ENCODE assay signal across 8 mouse cellular contexts in the genomic region with DNA sequence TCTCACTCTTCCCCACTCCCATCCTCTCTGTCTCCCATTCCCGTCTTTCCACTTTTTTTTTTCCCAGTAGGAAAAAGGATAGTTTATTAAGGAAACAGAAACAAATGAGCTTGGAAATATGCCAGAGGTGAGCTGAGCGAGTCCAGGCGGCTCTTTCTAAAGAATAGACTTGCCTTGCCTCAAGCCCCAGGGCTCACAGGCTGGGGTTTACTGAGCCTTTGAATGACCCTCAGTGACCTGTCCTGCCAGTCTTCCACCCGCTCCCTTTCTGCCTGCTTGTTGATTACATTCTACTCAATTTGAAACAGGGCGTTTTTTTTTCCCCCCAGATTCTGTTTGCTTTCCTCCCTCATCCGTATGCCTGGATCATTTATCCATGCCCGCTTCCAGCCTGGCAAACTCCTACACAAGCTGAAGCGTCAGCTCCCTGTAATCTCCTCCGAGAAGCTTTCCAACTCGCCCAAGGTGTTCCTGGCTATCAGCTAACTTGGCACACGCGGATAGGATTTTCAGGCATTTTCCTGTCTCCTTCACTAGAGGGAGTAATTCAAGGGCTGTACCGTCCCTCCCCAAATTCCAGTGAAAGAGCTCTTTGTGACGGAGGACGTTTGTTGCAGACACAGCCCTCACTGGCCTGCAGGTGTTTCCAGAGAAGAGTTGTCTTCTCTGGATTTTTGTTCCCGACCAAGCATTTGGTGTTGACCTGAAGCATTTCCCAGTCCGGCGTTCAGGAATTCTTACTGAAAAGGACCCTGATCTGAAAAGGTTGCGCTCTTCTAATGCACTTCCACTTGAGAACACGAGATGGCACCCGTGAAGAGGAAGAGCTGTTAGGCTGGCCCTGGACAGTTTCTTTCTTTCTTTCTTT. TPM values are rescaled to one million over a fixed set of nuclear protein-coding genes. Genes with fewer than 3 reads are reported as not detected.
DNase-seq lines count a peak whose midpoint lies in the region; ATAC-seq and TF ChIP-seq lines count a peak whose summit lies in the region.

No protein-coding gene starts in this region.

- peak; percentile 47 for TF ChIP-seq CTCF in heart, postnatal 0 days (IDR thresholded peaks at IDR 0.05; ENCODE audit: low read depth)
- peak; percentile 63 for TF ChIP-seq CTCF in liver, embryonic 14.5 days (IDR thresholded peaks at IDR 0.05; ENCODE audit: low read depth)

- H3K27me3 ChIP-seq in forebrain, embryonic 12.5 days, result no peaks in the 10 kb centered on the region
- no peaks in the 10 kb centered on the region for H3K27me3 ChIP-seq in heart, postnatal 0 days (ENCODE audit: control insufficient read depth, insufficient read depth, low read length)
- peaks cover 9% of the 10 kb centered on the region for H3K27me3 ChIP-seq in liver, embryonic 14.5 days (ENCODE audit: control insufficient read depth, insufficient read depth, low read length)
- no peaks in the 10 kb centered on the region for H3K27me3 ChIP-seq in neural tube, embryonic 14.5 days (ENCODE audit: control insufficient read depth, insufficient read depth, low read length)

- peak; percentile 94 for ATAC-seq in cerebellum, adult (ENCODE audit: insufficient number of reproducible peaks, low FRiP score, low TSS enrichment)
- peak; percentile 78; the same call in 1 of the 2 replicates for ATAC-seq in forebrain, embryonic 12.5 days (ENCODE audit: low FRiP score)
- peak; percentile 51; the same call in 1 of the 2 replicates for ATAC-seq in heart, postnatal 0 days (ENCODE audit: insufficient read depth, low read depth)
- peak; percentile 66; the same call in 1 of the 2 replicates for ATAC-seq in liver, embryonic 14.5 days (ENCODE audit: insufficient read depth)
- peak; percentile 92 for ATAC-seq in neural tube, embryonic 14.5 days (ENCODE audit: low read depth)

- 0 out of 2 replicates have a peak overlapping the region, but pooled peaks have one; percentile 3 for H3K9ac ChIP-seq in ES-E14 (ENCODE audit: insufficient read depth, low read depth, low read length, poor library complexity, severe bottlenecking)
- peak overlapping the region; percentile 33; the same call in 1 of the 2 replicates for H3K9ac ChIP-seq in forebrain, embryonic 12.5 days
- H3K9ac ChIP-seq in heart, postnatal 0 days (replicated peaks; ENCODE audit: low read depth, low read length), result 0 out of 2 replicates have a peak overlapping the region, but pooled peaks have one; percentile 2
- H3K9ac ChIP-seq in liver, embryonic 14.5 days (replicated peaks), result no peak overlapping the region; the same call in 1 of the 2 replicates
- H3K9ac ChIP-seq in neural tube, embryonic 14.5 days (replicated peaks; ENCODE audit: low read depth, low read length), result peak overlapping the region; percentile 17

- in situ Hi-C loops in ES-E14 (cut with MboI; ENCODE audit: low sequenced_read_pairs in 2 of 2, unreplicated experiment in 2 of 2), result no loop called here

- H3K4me1 ChIP-seq in ES-E14 (ENCODE audit: control insufficient read depth in 2 of 2, insufficient read depth in 2 of 2, low read length in 2 of 2, poor library complexity in 1 of 2), result no peaks in the 10 kb centered on the region
- peaks cover 6% of the 10 kb centered on the region; the same call in 1 of the 2 replicates for H3K4me1 ChIP-seq in forebrain, embryonic 12.5 days
- H3K4me1 ChIP-seq in heart, postnatal 0 days (ENCODE audit: control insufficient read depth, insufficient read depth), result no peaks in the 10 kb centered on the region
- peaks cover 2% of the 10 kb centered on the region in 2 experiments; a peak in 2 of 4 replicates for H3K4me1 ChIP-seq in liver, embryonic 14.5 days (replicated peaks; ENCODE audit: control insufficient read depth in 2 of 2, insufficient read depth in 2 of 2, low read length in 1 of 2)
- no peaks in the 10 kb centered on the region for H3K4me1 ChIP-seq in neural tube, embryonic 14.5 days (ENCODE audit: control insufficient read depth, insufficient read depth, low read length)

- WGBS in forebrain, embryonic 12.5 days, result 3% methylated on average over 21 of the region's 21 CpGs
- 3% methylated on average over 21 of the region's 21 CpGs for WGBS in heart, postnatal 0 days
- WGBS in liver, embryonic 14.5 days (ENCODE audit: insufficient replicate concordance), result 7% methylated on average over 21 of the region's 21 CpGs
- WGBS in neural tube, embryonic 14.5 days, result 5% methylated on average over 21 of the region's 21 CpGs

- no peak for TF ChIP-seq EP300 in heart, postnatal 0 days (IDR thresholded peaks at IDR 0.05; ENCODE audit: low read depth)
- TF ChIP-seq EP300 in liver, embryonic 14.5 days (IDR thresholded peaks at IDR 0.05; ENCODE audit: low read depth), result no peak

- H3K27ac ChIP-seq in ES-E14 (ENCODE audit: insufficient read depth, low read depth, low read length, poor library complexity, severe bottlenecking), result no peak overlapping the region
- no peak overlapping the region for H3K27ac ChIP-seq in forebrain, embryonic 12.5 days
- no peak overlapping the region for H3K27ac ChIP-seq in heart, postnatal 0 days (ENCODE audit: low read depth)
- no peak overlapping the region for H3K27ac ChIP-seq in liver, embryonic 14.5 days
- H3K27ac ChIP-seq in neural tube, embryonic 14.5 days (ENCODE audit: low read depth, low read length), result no peak overlapping the region

- H3K36me3 ChIP-seq in ES-E14 (ENCODE audit: control insufficient read depth, insufficient read depth, low read length, poor library complexity, severe bottlenecking), result no peaks in the 10 kb centered on the region
- no peaks in the 10 kb centered on the region for H3K36me3 ChIP-seq in forebrain, embryonic 12.5 days (replicated peaks)
- H3K36me3 ChIP-seq in heart, postnatal 0 days (replicated peaks; ENCODE audit: control insufficient read depth, insufficient read depth, low read length), result no peaks in the 10 kb centered on the region
- no peaks in the 10 kb centered on the region for H3K36me3 ChIP-seq in liver, embryonic 14.5 days (replicated peaks; ENCODE audit: control insufficient read depth, insufficient read depth, low read depth)
- no peaks in the 10 kb centered on the region for H3K36me3 ChIP-seq in neural tube, embryonic 14.5 days (ENCODE audit: control insufficient read depth, insufficient read depth, low read length)

- H3K4me3 ChIP-seq in ES-E14 (ENCODE audit: insufficient read depth in 1 of 2, low read depth in 1 of 2, low read length in 2 of 2, poor library complexity in 1 of 2, severe bottlenecking in 1 of 2), result peak overlapping the region in 1 of 2 experiments; percentile 79; a peak in 2 of 4 replicates
- H3K4me3 ChIP-seq in forebrain, embryonic 12.5 days (replicated peaks), result peak overlapping the region; percentile 41
- H3K4me3 ChIP-seq in heart, postnatal 0 days (ENCODE audit: low read depth, low read length), result peak overlapping the region; percentile 50
- peak overlapping the region; percentile 35 to 57 for H3K4me3 ChIP-seq in liver, embryonic 14.5 days (ENCODE audit: insufficient read depth in 1 of 2, low read depth in 2 of 2, low read length in 2 of 2)
- H3K4me3 ChIP-seq in neural tube, embryonic 14.5 days (ENCODE audit: low read depth, low read length), result peak overlapping the region; percentile 29

- H3K4me2 ChIP-seq in forebrain, embryonic 12.5 days, result peak overlapping the region; percentile 56
- H3K4me2 ChIP-seq in heart, postnatal 0 days (ENCODE audit: low read depth, low read length), result peak overlapping the region; percentile 78
- peak overlapping the region; percentile 63 for H3K4me2 ChIP-seq in liver, embryonic 14.5 days (ENCODE audit: low read depth)
- peak overlapping the region; percentile 43 for H3K4me2 ChIP-seq in neural tube, embryonic 14.5 days (ENCODE audit: low read depth, low read length)

- DNase-seq in ES-E14 (ENCODE audit: low read depth, low spot score), result peak; percentile 66
- DNase-seq in heart, postnatal 0 days (ENCODE audit: low spot score), result peak; percentile 80
- DNase-seq in kidney, postnatal 36 days, result peak; percentile 68 to 81
- DNase-seq in liver, embryonic 14.5 days (ENCODE audit: low read depth in 3 of 3, low spot score in 3 of 3), result peak; percentile 7 to 49 (median 20)
- DNase-seq in thymus, postnatal 0 days (ENCODE audit: low spot score), result peak; percentile 58

- no peaks in the 10 kb centered on the region for H3K9me3 ChIP-seq in ES-E14 (ENCODE audit: control insufficient read depth, insufficient read depth, low read depth, low read length)
- H3K9me3 ChIP-seq in forebrain, embryonic 12.5 days, result no peaks in the 10 kb centered on the region
- H3K9me3 ChIP-seq in heart, postnatal 0 days (replicated peaks; ENCODE audit: control insufficient read depth, low read length), result no peaks in the 10 kb centered on the region
- no peaks in the 10 kb centered on the region for H3K9me3 ChIP-seq in liver, embryonic 14.5 days (ENCODE audit: control insufficient read depth, low read length)
- H3K9me3 ChIP-seq in neural tube, embryonic 14.5 days (ENCODE audit: control insufficient read depth, low read length), result no peaks in the 10 kb centered on the region

TF ChIP-seq in ES-E14, 5 proteins besides CTCF, POLR2A, EP300 and RAD21:
- no peak for TF ChIP-seq CHD2 (IDR thresholded peaks at IDR 0.05; ENCODE audit: low read depth, low read length)
- no peak for TF ChIP-seq ZC3H11A (IDR thresholded peaks at IDR 0.05; ENCODE audit: borderline replicate concordance, low read depth, low read length)
- no peak for TF ChIP-seq MAFK (IDR thresholded peaks at IDR 0.05; ENCODE audit: insufficient read depth, low read depth, low read length)
- TF ChIP-seq ZNF384 (IDR thresholded peaks at IDR 0.05; ENCODE audit: low read depth, low read length), result no peak
- TF ChIP-seq HCFC1 (IDR thresholded peaks at IDR 0.05; ENCODE audit: borderline replicate concordance, insufficient read depth, low read length), result no peak

RNA-seq across cellular contexts. Expression of a gene that starts 59.9 kb away (rescaled TPM):
- 43.1 and 47.9 TPM in 2 replicates for total RNA-seq in ES-E14 (2012; rRNA removed)
- polyA plus RNA-seq in forebrain, embryonic 12.5 days (2016; fragmentation: Nextera tagmentation; extraction: Ambion mirVana), result 211 and 215 TPM in 2 replicates
- total RNA-seq in heart, postnatal 0 days (2014; rRNA removed; ENCODE audit: low replicate concordance), result 117 and 122 TPM in 2 replicates
- 130 and 135 TPM in 2 replicates for polyA plus RNA-seq in heart, postnatal 0 days (2015; fragmentation: Nextera tagmentation; extraction: Ambion mirVana)
- 46.6 and 75.5 TPM in 2 replicates for polyA plus RNA-seq in liver, embryonic 14.5 days (2012; rRNA removed)
- polyA plus RNA-seq in liver, embryonic 14.5 days (2014; fragmentation: Nextera tagmentation; extraction: Ambion mirVana), result 125 and 137 TPM in 2 replicates
- polyA plus RNA-seq in neural tube, embryonic 14.5 days (2014; fragmentation: Nextera tagmentation; extraction: Ambion mirVana), result 228 and 239 TPM in 2 replicates
- polyA plus RNA-seq in thymus, postnatal 0 days (2015; fragmentation: Nextera tagmentation; extraction: Ambion mirVana), result 166 and 178 TPM in 2 replicates

Comparison
In these comparisons a context has a peak if more than half of its experiments do, and no peak if none do; other contexts are left out.
1. DNase-seq: peak in every context shown above with its lines; median percentile 80 in heart, postnatal 0 days; 74 in kidney, postnatal 36 days; 66 in ES-E14; 58 in thymus, postnatal 0 days; 20 in liver, embryonic 14.5 days.